31 mouse cellular contexts compared by ENCODE assay signal in genomic region chr2:97545946-97546345, GRCm38 (mm10).
"Had no signal": no experiment of that assay in that cellular context is flagged by ENCODE, and none has a peak within 500 bp of the region (broad histone marks: within the 10 kb centered on the region; RNA-seq: fewer than 3 reads in every experiment).

No protein-coding gene starts in this region.

- DNase-seq: left cerebral cortex, postnatal 4 days; liver; liver, embryonic 13.5 days; liver, postnatal 0 days; lung, adult 18-20 months; lung, adult 2 months; lung, embryonic 14.5 days; lung, postnatal 10 days; lung, postnatal 14 days; lung, postnatal 36 days; lung, postnatal 4 days; midbrain, embryonic 14.5 days had no signal

- H3K27ac ChIP-seq: limb, embryonic 10.5 days; limb, embryonic 12.5 days; limb, embryonic 13.5 days; limb, embryonic 15.5 days; liver, embryonic 12.5 days; liver, embryonic 13.5 days; liver, embryonic 14.5 days; liver, embryonic 15.5 days; lung, embryonic 15.5 days; macrophage; midbrain, embryonic 10.5 days; midbrain, embryonic 12.5 days; midbrain, embryonic 13.5 days; midbrain, embryonic 15.5 days had no signal

- H3K9ac ChIP-seq: limb, embryonic 12.5 days; limb, embryonic 13.5 days; limb, embryonic 15.5 days; liver, embryonic 12.5 days; liver, embryonic 13.5 days; liver, embryonic 14.5 days; liver, embryonic 15.5 days; liver, postnatal 0 days; lung, embryonic 14.5 days; lung, embryonic 15.5 days; midbrain, embryonic 12.5 days; midbrain, embryonic 13.5 days; midbrain, embryonic 15.5 days had no signal

- ATAC-seq: liver, embryonic 12.5 days; liver, postnatal 0 days; lung, postnatal 0 days; midbrain, embryonic 13.5 days; midbrain, embryonic 15.5 days; midbrain, embryonic 16.5 days had no signal

- H3K4me2 ChIP-seq: limb, embryonic 12.5 days; limb, embryonic 13.5 days; limb, embryonic 15.5 days; liver, embryonic 11.5 days; liver, embryonic 12.5 days; liver, embryonic 13.5 days; liver, embryonic 15.5 days; lung, embryonic 14.5 days; lung, embryonic 15.5 days; midbrain, embryonic 11.5 days; midbrain, embryonic 12.5 days; midbrain, embryonic 13.5 days; midbrain, embryonic 15.5 days had no signal

- H3K9me3 ChIP-seq: limb, embryonic 10.5 days; limb, embryonic 12.5 days; limb, embryonic 13.5 days; limb, embryonic 15.5 days; liver, embryonic 12.5 days; liver, embryonic 13.5 days; liver, embryonic 15.5 days; lung, embryonic 15.5 days; megakaryocyte, embryonic 14.5 days; midbrain, embryonic 10.5 days; midbrain, embryonic 12.5 days; midbrain, embryonic 13.5 days; midbrain, embryonic 15.5 days had no signal

- H3K27me3 ChIP-seq: limb, embryonic 12.5 days; limb, embryonic 13.5 days; limb, embryonic 15.5 days; liver, embryonic 12.5 days; liver, embryonic 13.5 days; liver, embryonic 15.5 days; lung, embryonic 15.5 days; megakaryocyte, embryonic 14.5 days; midbrain, embryonic 12.5 days; midbrain, embryonic 13.5 days; midbrain, embryonic 15.5 days had no signal

- H3K4me3 ChIP-seq: limb, embryonic 10.5 days; limb, embryonic 12.5 days; limb, embryonic 13.5 days; limb, embryonic 15.5 days; liver, embryonic 12.5 days; liver, embryonic 13.5 days; liver, embryonic 15.5 days; lung, embryonic 15.5 days; megakaryocyte, embryonic 14.5 days; midbrain, embryonic 10.5 days; midbrain, embryonic 12.5 days; midbrain, embryonic 13.5 days; midbrain, embryonic 15.5 days; myocyte had no signal

- H3K36me3 ChIP-seq: limb, embryonic 10.5 days; limb, embryonic 12.5 days; limb, embryonic 13.5 days; limb, embryonic 15.5 days; liver, embryonic 12.5 days; liver, embryonic 13.5 days; liver, embryonic 15.5 days; lung, embryonic 15.5 days; midbrain, embryonic 10.5 days; midbrain, embryonic 12.5 days; midbrain, embryonic 13.5 days; midbrain, embryonic 15.5 days had no signal

- H3K4me1 ChIP-seq: limb, embryonic 12.5 days; limb, embryonic 13.5 days; limb, embryonic 15.5 days; liver, embryonic 12.5 days; liver, embryonic 13.5 days; liver, embryonic 15.5 days; lung, embryonic 15.5 days; megakaryocyte, embryonic 14.5 days had no signal
